Mouse (Mus musculus) stomach, embryonic 16.5 days (tissue): ENCODE data around the gene Rsad1. TPM values are rescaled to one million over a fixed set of nuclear protein-coding genes. Genes with fewer than 3 reads are reported as not detected.
A peak's percentile ranks its signal among the peaks of the same experiment; 100 is the strongest.

ENCODE experiments used
- ATAC-seq: fragments of 200-750 bp; cut with Nextera tagmentation; 2 replicates; pipeline ENCODE4 v1.8.0; 2017; ENCODE audit warnings: moderate number of reproducible peaks, moderate TSS enrichment; ENCODE audit not compliant: insufficient read depth, low FRiP score
- H3K27ac ChIP-seq: fragments of 300-500 bp; sonication (generic); 2 replicates; pipeline ENCODE4 v1.5.1; 2014; ENCODE audit warnings: low read length
- H3K27me3 ChIP-seq: fragments of 300-500 bp; sonication (generic); 2 replicates; pipeline ENCODE4 v1.6.1; 2014; ENCODE audit warnings: low read length, control low read depth, mixed read lengths; ENCODE audit not compliant: control insufficient read depth, insufficient read depth
- H3K36me3 ChIP-seq: fragments of 300-500 bp; sonication (generic); 2 replicates; pipeline ENCODE4 v1.6.1; 2014; ENCODE audit warnings: low read length; ENCODE audit not compliant: control insufficient read depth, insufficient read depth
- H3K4me1 ChIP-seq: fragments of 300-500 bp; sonication (generic); 2 replicates; pipeline ENCODE4 v1.6.1; 2014; ENCODE audit warnings: low read length, control low read depth, mixed read lengths; ENCODE audit not compliant: control insufficient read depth, insufficient read depth
- H3K4me2 ChIP-seq: fragments of 300-500 bp; sonication (generic); 2 replicates; pipeline ENCODE4 v1.6.1; 2014; ENCODE audit warnings: low read depth, low read length, mixed read lengths
- H3K4me3 ChIP-seq: fragments of 300-500 bp; sonication (generic); replicated peaks from 2 replicates; pipeline ENCODE4 v1.5.1; 2014; ENCODE audit warnings: mild to moderate bottlenecking, low read length
- H3K9ac ChIP-seq: fragments of 300-500 bp; sonication (generic); 2 replicates; pipeline ENCODE4 v1.6.1; 2014; ENCODE audit warnings: low read length
- H3K9me3 ChIP-seq: fragments of 300-500 bp; sonication (generic); replicated peaks from 2 replicates; pipeline ENCODE4 v1.6.1; 2016; ENCODE audit warnings: low read length, control low read depth; ENCODE audit not compliant: control insufficient read depth
- WGBS: fragments of 180-500 bp; shearing (Covaris S2); extraction: QIAGEN DNeasy Blood & Tissue Kit; methylation state at CpG from one replicate; pipeline ENCODE4 v1.1.7; 2014; 5-methylcytosine and 5-hydroxymethylcytosine counted together
- polyA plus RNA-seq: library from polyadenylated mRNA; unstranded; fragments of >200 nt; fragmentation: Nextera tagmentation; extraction: Ambion mirVana; gene quantifications from 2 replicates; pipeline ENCODE4 v1.2.1, GENCODE M21; 2015

Gene Rsad1
- polyA plus RNA-seq, 1 experiment from 2014 or later = 3.1 TPM

GRCm38 (mm10) chr11:94558226-94558625, 9.2 kb upstream of the Rsad1 start:
- no peak overlapping the region for H3K4me2 ChIP-seq
- H3K27ac ChIP-seq = no peak overlapping the region
- H3K9ac ChIP-seq = no peak overlapping the region
- H3K9me3 ChIP-seq = no peaks in the 10 kb centered on the region
- 61% methylated on average over 3 of the region's 3 CpGs for WGBS
- H3K4me1 ChIP-seq = no peaks in the 10 kb centered on the region
- no peaks in the 10 kb centered on the region for H3K27me3 ChIP-seq
- no peak for ATAC-seq
- H3K36me3 ChIP-seq = no peaks in the 10 kb centered on the region
- H3K4me3 ChIP-seq = no peak overlapping the region

GRCm38 (mm10) chr11:94550442-94550744, 1.3 kb upstream of the Rsad1 start:
- no peaks in the 10 kb centered on the region for H3K27me3 ChIP-seq
- ATAC-seq = no peak
- H3K36me3 ChIP-seq = no peaks in the 10 kb centered on the region
- WGBS = 76% methylated on average over 5 of the region's 5 CpGs
- no peak overlapping the region for H3K27ac ChIP-seq
- H3K4me3 ChIP-seq = no peak overlapping the region
- H3K9ac ChIP-seq = no peak overlapping the region; the same call in 1 of the 2 replicates
- peaks cover 6% of the 10 kb centered on the region for H3K4me1 ChIP-seq
- H3K9me3 ChIP-seq = no peaks in the 10 kb centered on the region
- H3K4me2 ChIP-seq = no peak overlapping the region

DNA sequence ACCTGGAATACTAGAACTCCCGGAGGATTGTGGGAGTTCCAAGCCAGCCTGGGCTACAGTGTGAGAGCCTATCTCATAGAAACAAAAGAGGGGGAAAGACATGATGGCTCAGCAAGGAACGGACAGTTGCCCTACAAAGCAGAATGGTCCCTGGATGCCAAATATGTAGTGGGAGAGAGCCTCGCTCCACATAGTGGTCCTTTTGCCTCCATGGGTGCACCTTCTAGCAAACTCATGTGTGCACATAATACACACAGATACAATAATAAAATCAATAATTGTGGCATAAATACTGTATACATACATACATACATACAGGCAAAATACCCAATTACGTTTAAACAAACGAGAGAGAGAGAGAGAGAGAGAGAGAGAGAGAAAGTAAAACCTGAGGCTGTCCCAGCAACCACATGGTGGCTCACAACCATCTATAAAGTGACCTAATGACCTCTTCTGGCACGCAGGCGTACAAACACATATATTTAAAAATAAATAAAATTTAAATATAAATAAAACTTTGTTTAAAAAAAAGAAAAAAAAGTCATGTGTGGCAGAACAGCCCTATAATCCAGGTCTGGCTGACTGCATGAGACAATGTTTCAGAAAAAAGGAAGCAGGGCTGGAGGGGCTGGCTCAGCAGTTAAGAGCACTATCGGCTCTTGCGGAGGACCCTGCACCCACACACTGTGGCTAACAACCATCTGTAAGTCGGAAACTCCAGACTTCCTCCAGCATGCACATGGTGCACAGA, 811 bp upstream of the Rsad1 start:
- peak overlapping the region; percentile 86; the same call in 1 of the 2 replicates for H3K27ac ChIP-seq
- peaks cover 6% of the 10 kb centered on the region for H3K4me1 ChIP-seq
- no peaks in the 10 kb centered on the region for H3K36me3 ChIP-seq
- ATAC-seq = no peak
- H3K4me2 ChIP-seq = peak overlapping the region; percentile 84; the same call in 1 of the 2 replicates
- H3K27me3 ChIP-seq = no peaks in the 10 kb centered on the region
- H3K4me3 ChIP-seq = no peak overlapping the region
- WGBS = 57% methylated on average over 10 of the region's 10 CpGs
- peak overlapping the region; percentile 78; the same call in 1 of the 2 replicates for H3K9ac ChIP-seq
- H3K9me3 ChIP-seq = no peaks in the 10 kb centered on the region

DNA sequence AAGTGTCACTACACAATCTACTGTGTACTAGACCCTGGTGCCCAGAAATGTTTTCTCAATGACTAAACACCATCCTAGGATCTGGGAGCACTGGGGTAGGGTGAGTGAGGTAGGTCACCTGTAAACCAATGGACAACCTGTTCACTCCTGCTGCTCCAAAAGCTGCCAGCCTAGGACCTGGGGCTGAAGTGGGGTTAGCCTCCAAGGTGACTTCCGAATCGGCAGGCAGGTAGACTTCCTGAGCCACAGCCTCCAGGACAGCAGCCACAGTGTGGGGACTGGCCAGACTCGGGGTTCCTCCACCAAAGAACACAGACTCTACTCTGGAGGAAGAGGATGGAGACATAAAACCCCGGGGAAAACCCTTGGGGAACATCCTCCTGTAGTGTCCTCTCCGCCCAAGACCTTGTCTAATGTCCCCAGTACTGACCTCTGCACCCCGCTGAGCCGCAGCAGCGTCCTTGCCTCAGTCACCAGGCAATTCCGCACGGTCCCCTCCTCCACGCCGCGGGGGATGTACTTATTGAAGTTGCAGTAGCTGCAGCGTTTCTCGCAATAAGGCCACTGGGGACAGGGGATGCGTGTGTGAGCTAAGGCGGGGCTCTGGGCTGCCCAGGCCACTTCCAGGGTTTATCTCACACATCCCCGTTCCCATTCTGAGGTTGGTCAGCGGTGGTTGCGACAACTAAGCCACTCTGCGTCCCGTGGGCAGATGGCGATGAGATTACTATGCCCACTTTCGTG, 842 bp downstream of the Rsad1 start:
- H3K9me3 ChIP-seq = no peaks in the 10 kb centered on the region
- peak overlapping the region; percentile 78 for H3K9ac ChIP-seq
- H3K27me3 ChIP-seq = no peaks in the 10 kb centered on the region
- peak; percentile 2; the same call in 1 of the 2 replicates for ATAC-seq
- H3K4me2 ChIP-seq = peak overlapping the region; percentile 84
- no peaks in the 10 kb centered on the region for H3K36me3 ChIP-seq
- H3K4me1 ChIP-seq = peaks cover 6% of the 10 kb centered on the region
- WGBS = 11% methylated on average over 24 of the region's 24 CpGs
- no peak overlapping the region for H3K27ac ChIP-seq
- H3K4me3 ChIP-seq = peak overlapping the region; percentile 63

DNA sequence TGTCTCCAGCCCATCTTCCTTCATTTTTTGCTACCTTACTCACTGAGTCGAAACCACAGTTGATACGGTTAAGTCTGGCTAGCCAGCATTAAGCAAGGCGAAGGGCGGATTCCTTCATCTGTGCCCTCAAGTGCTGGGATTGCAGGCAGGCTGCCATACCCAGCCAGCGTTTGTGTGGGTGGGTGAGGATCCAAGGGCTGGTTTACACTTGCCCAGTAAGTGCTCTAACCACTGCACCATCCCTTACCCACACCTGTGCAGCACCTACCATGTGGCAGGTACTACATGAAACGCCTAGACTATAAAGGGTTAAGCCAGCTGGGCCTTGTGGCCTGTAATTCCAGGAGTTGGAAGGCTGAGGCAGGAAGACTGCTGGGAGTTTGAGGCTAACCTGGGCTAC, 1.8 kb downstream of the Rsad1 start:
- H3K27ac ChIP-seq = no peak overlapping the region
- no peaks in the 10 kb centered on the region for H3K27me3 ChIP-seq
- 93% methylated on average over 6 of the region's 6 CpGs for WGBS
- no peaks in the 10 kb centered on the region for H3K36me3 ChIP-seq
- H3K4me1 ChIP-seq = peaks cover 6% of the 10 kb centered on the region
- H3K9me3 ChIP-seq = no peaks in the 10 kb centered on the region
- no peak overlapping the region for H3K4me2 ChIP-seq
- H3K9ac ChIP-seq = no peak overlapping the region
- ATAC-seq = no peak
- no peak overlapping the region for H3K4me3 ChIP-seq

- peaks cover 6% of the 10 kb centered on the region for H3K4me1 ChIP-seq
- no peak overlapping the region for H3K4me3 ChIP-seq
- no peak overlapping the region for H3K27ac ChIP-seq
- no peaks in the 10 kb centered on the region for H3K36me3 ChIP-seq
- no peaks in the 10 kb centered on the region for H3K27me3 ChIP-seq
- no peak overlapping the region for H3K4me2 ChIP-seq
- H3K9me3 ChIP-seq = no peaks in the 10 kb centered on the region
- no peak for ATAC-seq
- no peak overlapping the region for H3K9ac ChIP-seq
- 84% methylated on average over 5 of the region's 5 CpGs for WGBS
Observed at GRCm38 (mm10) chr11:94546381-94546780, 2.7 kb downstream of the Rsad1 start.

DNA sequence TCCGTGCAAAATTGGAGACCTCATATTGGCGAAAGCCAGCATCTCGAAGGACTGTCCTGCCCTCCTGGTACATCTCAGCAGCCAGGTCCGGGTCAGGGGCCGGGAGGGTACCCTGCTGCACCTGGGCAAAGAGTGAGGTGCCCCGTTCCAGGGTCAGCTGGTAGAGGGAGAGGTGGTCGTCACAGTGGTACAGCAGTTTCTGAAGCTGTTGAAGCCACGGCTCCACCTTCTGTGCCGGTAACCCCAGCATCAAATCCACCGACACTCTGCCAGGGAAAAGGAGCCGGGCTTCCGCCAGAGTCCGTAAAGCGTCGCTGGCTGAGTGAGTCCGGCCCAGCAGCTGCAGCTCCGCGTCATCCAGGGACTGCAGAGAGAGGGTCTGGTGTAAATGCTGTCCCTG, 4.6 kb downstream of the Rsad1 start:
- ATAC-seq = no peak
- H3K4me2 ChIP-seq = peak overlapping the region; percentile 6; the same call in 1 of the 2 replicates
- peaks cover 6% of the 10 kb centered on the region; the same call in 1 of the 2 replicates for H3K4me1 ChIP-seq
- peak overlapping the region; percentile 14; the same call in 1 of the 2 replicates for H3K9ac ChIP-seq
- no peak overlapping the region for H3K27ac ChIP-seq
- no peak overlapping the region for H3K4me3 ChIP-seq
- no peaks in the 10 kb centered on the region for H3K27me3 ChIP-seq
- H3K36me3 ChIP-seq = no peaks in the 10 kb centered on the region
- H3K9me3 ChIP-seq = no peaks in the 10 kb centered on the region
- 62% methylated on average over 18 of the region's 18 CpGs for WGBS

DNA sequence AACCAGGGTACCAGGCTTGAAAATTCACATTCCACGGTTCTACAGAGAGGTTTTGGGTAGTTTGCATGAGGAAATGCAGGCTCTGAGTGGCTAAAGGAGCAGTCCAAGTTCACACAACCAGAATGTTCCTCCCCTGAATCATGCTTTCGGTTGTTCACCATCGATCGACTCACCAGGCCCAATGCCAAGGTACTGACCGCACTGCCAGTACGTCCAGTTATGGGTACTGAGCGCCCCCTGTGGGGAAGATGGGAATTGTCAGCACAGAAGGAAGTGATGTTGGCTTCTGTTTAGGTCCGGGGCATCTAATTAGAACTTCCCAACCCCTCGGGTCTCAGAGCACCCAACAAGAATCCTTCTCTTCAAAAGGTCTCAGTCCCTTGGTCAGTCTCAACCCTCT, 5.1 kb downstream of the Rsad1 start:
- no peaks in the 10 kb centered on the region for H3K9me3 ChIP-seq
- H3K4me1 ChIP-seq = peaks cover 6% of the 10 kb centered on the region; the same call in 1 of the 2 replicates
- H3K36me3 ChIP-seq = no peaks in the 10 kb centered on the region
- H3K4me2 ChIP-seq = peak overlapping the region; percentile 6
- ATAC-seq = peak; percentile 39; the same call in 1 of the 2 replicates
- H3K27ac ChIP-seq = 0 out of 2 replicates have a peak overlapping the region, but pooled peaks have one; percentile 19
- 21% methylated on average over 9 of the region's 9 CpGs for WGBS
- H3K27me3 ChIP-seq = no peaks in the 10 kb centered on the region
- H3K4me3 ChIP-seq = no peak overlapping the region
- no peak overlapping the region for H3K9ac ChIP-seq

GRCm38 (mm10) chr11:94543344-94543743, 5.7 kb downstream of the Rsad1 start:
- peaks cover 5% of the 10 kb centered on the region; the same call in 1 of the 2 replicates for H3K4me1 ChIP-seq
- H3K27ac ChIP-seq = 0 out of 2 replicates have a peak overlapping the region, but pooled peaks have one; percentile 19
- H3K9me3 ChIP-seq = no peaks in the 10 kb centered on the region
- no peak overlapping the region for H3K4me3 ChIP-seq
- H3K27me3 ChIP-seq = no peaks in the 10 kb centered on the region
- no peaks in the 10 kb centered on the region for H3K36me3 ChIP-seq
- H3K4me2 ChIP-seq = no peak overlapping the region
- 86% methylated on average over 12 of the region's 12 CpGs for WGBS
- no peak overlapping the region for H3K9ac ChIP-seq
- no peak for ATAC-seq
